Mouse (Mus musculus): ENCODE measurements around the gene Rab5b.

The Rab5b gene

DNA sequence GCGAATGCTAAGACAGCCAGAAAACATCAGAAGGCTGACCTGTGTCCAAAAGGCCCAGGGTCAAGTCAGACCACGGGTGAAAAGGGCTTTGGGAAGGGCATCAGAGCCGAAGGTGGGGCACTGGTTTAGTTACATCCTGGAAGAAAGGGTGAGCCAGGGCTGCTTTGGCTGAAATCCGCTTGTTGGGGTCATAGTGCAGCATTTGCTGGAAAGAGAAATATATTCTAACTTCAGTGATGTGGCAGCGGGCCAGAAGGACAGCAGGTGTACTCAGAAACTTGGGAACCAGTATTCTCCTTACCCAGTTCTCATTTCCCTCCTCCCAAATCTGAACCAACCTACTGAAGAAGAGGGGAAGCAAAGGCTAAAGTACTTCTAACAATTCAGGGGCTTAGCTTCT is 2.9 kb upstream of the Rab5b start:
- no peak for DNase-seq (ENCODE audit: low read depth, low spot score)

DNA sequence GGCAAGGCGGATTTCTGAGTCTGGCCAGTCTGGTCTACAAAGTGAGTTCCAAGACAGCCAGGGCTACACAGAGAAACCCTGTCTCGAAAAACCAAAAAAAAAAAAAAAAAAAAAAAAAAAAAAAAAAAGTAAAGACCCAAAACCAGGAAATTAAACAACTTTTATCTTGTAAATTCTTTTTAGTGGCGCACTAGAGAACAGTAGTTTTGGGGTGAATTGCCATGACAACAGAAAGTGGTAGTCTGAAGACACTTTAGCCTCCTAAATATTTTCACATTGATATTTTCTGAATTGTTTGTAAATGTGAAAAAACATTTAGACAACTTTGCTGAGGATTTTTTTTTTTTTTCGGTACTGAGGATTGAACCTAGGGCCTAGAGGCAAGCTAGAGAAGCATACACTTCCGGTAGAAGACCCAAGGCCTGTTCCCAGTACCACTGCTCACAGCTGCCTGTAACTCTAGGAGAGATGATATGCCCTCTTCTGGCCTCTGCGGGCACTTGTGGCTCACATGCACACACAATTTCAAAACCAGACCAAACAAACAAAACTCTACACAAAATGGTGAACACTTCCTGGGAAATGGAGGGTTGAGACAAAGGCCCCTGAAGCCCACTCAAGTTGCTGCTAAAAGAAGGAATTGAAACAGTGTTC is 1.1 kb upstream of the Rab5b start:
- DNase-seq (ENCODE audit: low read depth, low spot score): peak; percentile 59

GRCm38 (mm10) chr10:128695411-128695991 is 563 bp downstream of the Rab5b start:
- no peak for DNase-seq (ENCODE audit: low read depth, low spot score)

DNA sequence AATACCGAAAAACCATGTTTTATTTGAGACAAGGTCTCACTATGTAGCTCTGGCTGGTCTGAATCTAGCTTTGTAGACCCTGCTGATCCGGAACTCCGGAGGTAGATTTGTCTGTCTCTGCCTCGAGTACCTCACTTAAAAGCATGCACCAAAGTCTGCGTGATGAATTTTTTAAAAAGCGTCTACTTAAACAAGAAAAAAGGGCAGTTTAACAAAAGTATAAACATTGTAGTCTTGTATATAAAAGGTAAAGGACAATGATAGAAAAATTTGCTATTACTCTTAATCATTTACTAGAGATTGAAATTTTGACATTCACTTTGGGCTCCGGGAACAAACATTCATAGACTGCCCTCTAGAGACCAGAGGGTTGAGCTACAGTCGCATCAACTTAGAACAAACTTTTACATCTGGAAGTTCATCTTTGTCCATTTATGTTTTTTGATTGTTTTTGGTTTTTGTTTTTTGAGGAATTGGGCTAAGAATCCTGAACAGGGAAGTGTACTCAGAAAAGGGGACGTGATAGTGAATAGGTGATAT is 21.5 kb downstream of the Rab5b start:
- peak; percentile 71 for DNase-seq (ENCODE audit: low read depth, low spot score)

DNA sequence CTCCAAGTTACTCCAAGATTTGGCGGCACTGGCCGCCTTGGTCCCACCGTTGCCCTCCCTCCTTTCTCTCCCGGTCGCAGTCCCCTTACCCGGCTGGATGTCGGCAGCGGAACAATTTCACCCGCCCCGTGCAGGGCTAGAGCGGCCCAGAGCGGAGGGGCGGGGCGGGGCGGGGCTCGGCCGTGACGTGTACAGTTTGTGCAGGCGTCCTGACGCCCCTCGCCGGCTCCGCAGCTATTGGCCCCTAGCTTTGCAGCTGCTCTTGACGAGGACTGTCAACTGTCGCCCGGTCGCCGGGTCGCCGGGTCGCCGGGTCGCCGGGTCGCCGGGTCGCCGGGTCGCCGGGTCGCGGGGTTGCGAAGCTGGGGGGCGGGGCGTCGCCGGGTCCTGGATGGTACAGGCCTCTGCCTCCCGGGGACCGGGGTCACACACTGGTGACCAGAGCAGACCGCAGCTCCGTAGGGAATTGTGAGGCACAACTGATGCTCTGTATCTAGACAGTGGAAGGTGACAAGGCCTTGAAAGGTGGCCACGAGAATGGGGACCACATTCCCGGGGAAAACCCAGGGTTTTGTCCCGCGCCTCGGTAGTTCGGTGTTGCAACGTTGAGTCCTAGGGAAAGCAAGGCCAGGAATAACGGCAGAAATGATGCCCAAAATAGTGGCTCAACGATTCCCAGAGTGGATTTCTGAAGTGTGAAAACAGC is 22.1 kb downstream of the Rab5b start, which contains the start of gene Suox:
Suox (minus strand) TSS at position 311 of the 706 bp plus-strand sequence.
- peak; percentile 93 for DNase-seq (ENCODE audit: low read depth, low spot score)

- DNase-seq (ENCODE audit: low read depth, low spot score): no peak
Measured at GRCm38 (mm10) chr10:128671148-128671547, 24.9 kb downstream of the Rab5b start.

GRCm38 (mm10) chr10:128668790-128669672 is 27.0 kb downstream of the Rab5b start:
- DNase-seq (ENCODE audit: low read depth, low spot score): peak; percentile 85

DNA sequence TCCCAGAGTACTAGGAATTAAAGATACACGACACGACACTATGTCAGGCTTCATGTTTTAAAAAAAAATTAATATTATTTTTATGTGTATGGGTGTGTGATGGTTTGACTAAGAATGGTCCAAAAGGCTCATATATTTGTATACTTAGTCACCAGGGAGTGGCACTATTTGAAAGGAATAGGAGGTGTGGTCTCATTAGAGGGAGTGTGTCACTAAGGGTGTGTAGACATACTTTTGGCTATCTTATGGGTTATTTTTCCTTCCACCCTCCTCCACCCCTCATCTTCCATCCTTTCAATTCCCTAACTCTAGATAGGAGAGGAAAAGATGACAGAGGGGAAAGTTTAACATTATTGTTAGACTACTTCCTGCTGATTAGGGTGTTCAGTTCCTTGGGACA is 30.3 kb downstream of the Rab5b start:
- no peak for DNase-seq (ENCODE audit: low read depth, low spot score)

DNA sequence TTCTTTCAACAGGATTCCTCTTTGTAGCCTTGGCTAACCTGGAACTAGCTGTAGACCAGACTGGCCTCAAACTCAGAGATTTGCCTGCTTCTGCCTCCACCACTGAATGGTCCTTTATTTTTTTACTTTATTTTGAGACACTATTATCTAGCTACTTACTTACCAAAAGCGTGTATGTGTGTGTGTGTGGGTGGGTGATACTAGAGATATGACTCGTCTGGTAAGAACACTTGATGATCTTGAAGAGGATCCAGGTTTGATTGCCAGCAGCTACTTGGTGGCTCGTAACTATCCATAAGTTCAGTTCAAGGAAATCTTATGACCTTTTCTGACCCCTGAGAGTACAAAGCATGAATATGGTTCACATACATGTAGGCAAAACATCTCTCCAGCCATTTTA is 30.8 kb downstream of the Rab5b start:
- DNase-seq (ENCODE audit: low read depth, low spot score): no peak

DNA sequence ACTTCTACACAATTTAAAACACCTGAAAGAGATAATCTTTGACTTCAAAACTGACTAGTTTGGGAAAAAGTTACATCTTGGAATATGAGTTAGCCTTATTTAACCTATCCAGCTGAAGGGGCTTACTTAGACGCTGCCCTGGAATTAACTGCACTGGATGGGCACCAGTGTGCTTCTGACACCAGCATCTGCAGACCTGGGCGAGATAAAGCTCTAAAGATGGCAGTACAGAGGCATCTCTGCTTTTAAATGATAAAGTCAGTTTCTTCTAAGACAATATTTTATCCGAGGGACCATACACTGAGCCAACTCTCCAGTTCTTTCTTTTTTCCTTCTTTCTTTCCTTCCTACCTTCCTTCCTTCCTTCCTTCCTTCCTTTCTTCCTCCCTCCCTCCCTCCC is 31.3 kb downstream of the Rab5b start:
- no peak for DNase-seq (ENCODE audit: low read depth, low spot score)

DNA sequence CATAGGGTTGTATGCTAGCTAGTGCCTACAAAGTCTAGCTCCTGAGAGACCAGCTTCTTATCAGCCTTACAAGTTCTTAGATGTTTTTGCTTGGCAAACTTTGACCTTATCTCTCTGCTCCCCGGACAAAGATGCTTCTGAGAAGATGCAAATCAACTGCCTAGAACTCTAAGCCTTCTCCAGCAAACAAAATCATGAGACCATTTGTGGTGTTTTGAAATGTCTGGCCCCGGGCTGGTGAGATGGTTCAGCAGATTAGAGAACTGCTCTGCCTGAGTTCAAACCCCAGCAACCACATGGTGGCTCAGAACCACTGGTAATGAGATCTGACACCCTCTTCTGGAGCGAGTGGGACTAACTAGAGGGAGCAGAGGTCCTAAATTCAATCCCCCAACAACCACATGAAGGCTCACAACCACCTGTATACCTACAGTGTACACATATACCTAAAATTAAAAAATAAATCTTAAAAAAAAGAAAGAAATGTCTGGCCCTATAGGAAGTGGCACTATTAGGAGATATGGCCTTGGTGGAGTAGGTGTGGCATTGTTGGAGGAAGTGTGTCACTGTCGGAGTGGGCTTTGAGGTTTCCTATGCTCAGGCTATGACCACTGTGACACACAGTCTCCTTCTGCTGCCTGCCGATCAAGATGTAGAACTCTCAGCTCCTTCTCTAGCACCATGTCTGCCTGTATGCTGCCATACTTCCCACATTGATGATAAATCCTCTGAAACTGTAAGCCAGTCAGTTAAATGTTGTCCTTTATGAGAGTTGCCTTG is 32.4 kb downstream of the Rab5b start:
- no peak for DNase-seq (ENCODE audit: low read depth, low spot score)

GRCm38 (mm10) chr10:128662465-128662864 is 33.6 kb downstream of the Rab5b start:
- no peak for DNase-seq (ENCODE audit: low read depth, low spot score)

DNA sequence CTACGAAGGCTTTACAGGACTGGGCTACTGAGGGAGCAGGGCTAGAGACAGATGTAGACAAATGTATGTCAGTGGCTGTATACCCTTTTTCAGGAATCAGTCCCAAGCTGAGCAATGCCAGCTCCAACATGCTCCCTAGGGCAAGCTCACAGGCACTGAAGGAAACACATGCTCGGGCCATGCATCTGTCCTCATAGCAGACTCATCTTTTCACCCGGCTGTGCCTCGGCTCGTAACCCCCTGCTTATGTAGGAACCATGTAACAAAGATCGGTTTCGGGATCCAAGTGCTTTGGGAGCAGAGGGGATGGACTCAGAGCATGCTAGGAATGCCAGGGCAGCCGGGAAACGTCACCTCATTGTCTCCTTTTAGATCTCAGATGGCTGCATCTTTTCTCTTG is 36.6 kb downstream of the Rab5b start:
- no peak for DNase-seq (ENCODE audit: low read depth, low spot score)

DNA sequence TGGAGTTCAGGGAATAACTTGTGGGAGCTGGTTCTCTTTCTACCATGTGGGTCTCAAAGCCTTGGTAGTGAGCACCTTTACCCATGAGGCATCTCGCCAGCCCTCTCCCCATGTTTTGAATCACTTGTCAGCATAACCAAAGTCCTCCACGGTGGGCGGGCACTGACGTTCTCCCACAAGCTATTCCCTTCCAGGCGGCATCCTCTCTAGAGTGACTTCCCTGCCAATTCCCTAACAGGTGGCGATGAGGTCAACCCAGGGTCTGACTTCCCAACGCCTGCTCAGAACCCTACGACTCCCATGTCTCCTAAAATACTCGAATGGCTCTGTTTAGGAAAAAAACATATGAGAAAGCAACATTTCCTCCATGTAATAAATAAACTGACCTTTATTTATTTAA is 38.2 kb downstream of the Rab5b start:
- DNase-seq (ENCODE audit: low read depth, low spot score): no peak

GRCm38 (mm10) chr10:128656731-128657130 is 39.3 kb downstream of the Rab5b start:
- DNase-seq (ENCODE audit: low read depth, low spot score): no peak

- DNase-seq (ENCODE audit: low read depth, low spot score): no peak
Measured at GRCm38 (mm10) chr10:128655254-128655653, 40.8 kb downstream of the Rab5b start.

- DNase-seq (ENCODE audit: low read depth, low spot score): no peak
Measured at GRCm38 (mm10) chr10:128653866-128654265, 42.2 kb downstream of the Rab5b start.

DNA sequence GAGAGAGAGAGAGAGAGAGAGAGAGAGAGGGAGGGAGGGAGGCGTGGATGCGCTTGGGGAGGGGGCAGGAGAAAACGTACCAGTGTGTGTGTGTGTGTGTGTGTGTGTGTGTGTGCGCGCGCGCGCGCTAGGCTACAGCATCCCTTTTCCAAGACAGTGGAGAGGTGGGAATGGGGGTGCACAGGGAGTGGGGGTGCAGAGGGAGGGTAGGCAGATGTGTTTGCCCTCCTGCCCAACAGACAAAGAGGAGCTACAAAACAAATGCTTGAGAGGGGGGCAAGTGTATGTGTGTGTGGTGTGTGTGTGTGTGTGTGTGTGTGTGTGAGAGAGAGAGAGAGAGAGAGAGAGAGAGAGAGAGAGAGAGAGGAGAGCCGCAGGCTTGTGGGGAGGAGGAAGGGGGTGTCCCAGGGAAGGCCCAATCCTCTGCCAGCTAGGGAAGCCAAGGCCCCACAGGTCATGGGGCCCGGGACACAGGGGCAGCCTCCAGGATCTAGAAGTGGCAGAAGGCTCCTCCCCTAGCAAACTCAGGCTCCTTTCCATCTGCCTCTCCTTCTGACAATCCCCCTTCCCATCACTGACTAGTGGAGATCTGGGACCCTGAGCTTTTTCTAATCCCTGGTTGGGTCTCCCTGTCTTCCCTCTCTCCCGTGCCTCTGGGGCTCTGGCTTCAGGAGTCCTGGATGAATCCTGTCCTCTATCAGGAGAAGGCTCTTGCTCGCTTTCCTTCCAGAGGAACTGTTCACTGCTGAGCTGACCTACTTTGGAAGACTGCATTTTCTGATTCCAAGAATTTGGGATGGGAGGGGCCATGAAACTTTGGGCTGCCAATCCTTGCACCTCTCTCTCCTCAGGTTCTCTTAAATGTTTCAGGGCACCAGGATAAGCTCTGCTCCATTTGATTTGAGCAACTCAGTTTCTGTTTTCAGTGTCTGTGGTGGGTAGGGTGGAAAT is 49.6 kb downstream of the Rab5b start:
- no peak for DNase-seq (ENCODE audit: low read depth, low spot score)

DNA sequence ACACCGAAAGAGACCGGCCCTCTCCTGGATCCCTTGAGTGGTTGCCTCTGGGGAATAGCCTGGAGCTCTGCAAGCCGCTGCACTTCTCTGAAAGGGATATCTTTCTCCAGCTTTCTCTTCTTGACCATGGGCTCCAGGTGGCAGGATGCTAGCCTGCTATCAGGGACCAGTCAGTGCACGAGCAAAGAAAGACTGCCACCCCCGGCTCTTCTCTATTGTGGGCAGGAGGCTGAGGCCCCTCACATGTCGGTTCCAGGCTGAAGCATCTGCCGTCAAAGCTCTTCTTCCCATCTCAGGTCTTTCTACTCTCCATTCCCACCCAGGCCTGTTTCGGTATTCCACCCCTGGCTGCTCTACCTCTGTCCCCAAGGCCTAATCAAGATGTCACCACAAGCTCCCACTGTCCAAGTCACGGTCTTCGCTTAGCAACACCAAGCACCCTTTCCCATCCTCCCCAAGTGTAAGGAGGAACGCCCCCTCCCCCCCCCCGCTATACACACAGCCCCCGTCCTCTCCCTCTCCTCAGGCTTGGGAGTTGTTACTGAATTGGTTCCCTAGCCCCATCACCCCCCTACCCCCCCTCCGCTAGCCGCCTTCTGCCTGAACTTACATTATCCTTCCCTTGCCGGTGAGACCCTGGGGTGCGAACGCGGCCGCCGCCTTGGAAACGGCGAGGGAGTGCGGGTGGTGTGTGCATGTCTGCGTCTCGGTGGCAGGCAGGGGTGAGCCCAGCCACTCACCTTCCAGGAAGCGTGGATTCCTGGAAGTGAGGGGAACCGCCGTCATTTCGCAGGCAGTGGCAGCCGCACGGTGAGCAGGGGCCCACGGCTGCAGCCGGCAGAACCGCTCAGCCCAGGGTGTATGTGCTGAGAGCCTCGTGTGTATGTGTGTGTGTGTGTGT is 50.7 kb downstream of the Rab5b start, which contains the start of gene Ikzf4:
Ikzf4 (minus strand) TSS at position 881 of the 901 bp plus-strand sequence.
- DNase-seq (ENCODE audit: low read depth, low spot score): no peak

Measured in A20 (cell line).